Mouse (Mus musculus): ENCODE results near the gene Cttn.

- no peak for TF ChIP-seq CTCF (conservative IDR thresholded peaks at IDR 0.05 in 1 of 2, IDR thresholded peaks at IDR 0.05 in 1 of 2; ENCODE audit: low read depth in 2 of 2, low read length in 2 of 2)
- no peak for TF ChIP-seq POLR2A (IDR thresholded peaks at IDR 0.05; ENCODE audit: low read depth, low read length)
- no peak for TF ChIP-seq ZNF384 (IDR thresholded peaks at IDR 0.05; ENCODE audit: low read depth, low read length)
- TF ChIP-seq PAX5 (IDR thresholded peaks at IDR 0.05; ENCODE audit: low read length) = no peak
- no peak for TF ChIP-seq GABPA (IDR thresholded peaks at IDR 0.05; ENCODE audit: insufficient replicate concordance, low read depth, low read length)
- no peak for TF ChIP-seq HCFC1 (IDR thresholded peaks at IDR 0.05; ENCODE audit: low read depth, low read length)
- no peak for TF ChIP-seq MAFK (IDR thresholded peaks at IDR 0.05; ENCODE audit: insufficient replicate concordance, low read length)
- TF ChIP-seq ZMIZ1 (IDR thresholded peaks at IDR 0.05; ENCODE audit: low read depth, low read length) = no peak
- no peak for TF ChIP-seq UBTF (IDR thresholded peaks at IDR 0.05; ENCODE audit: low read depth, low read length)
- no peak for TF ChIP-seq EP300 (IDR thresholded peaks at IDR 0.05; ENCODE audit: low read length)
- no peak for TF ChIP-seq ELF1 (IDR thresholded peaks at IDR 0.05; ENCODE audit: low read depth, low read length)
- TF ChIP-seq CHD2 (IDR thresholded peaks at IDR 0.05; ENCODE audit: low read length) = no peak
Measured at GRCm38 (mm10) chr7:144407675-144408074, 63.1 kb downstream of the Cttn start.

Data from CH12.LX (cell line).